Mouse (Mus musculus) embryonic facial prominence, embryonic 15.5 days (tissue): ENCODE data around the gene Panx1. TPM values are rescaled to one million over a fixed set of nuclear protein-coding genes. Genes with fewer than 3 reads are reported as not detected.

Experiments used
- ATAC-seq: fragments of 200-750 bp; cut with Nextera tagmentation; 2 replicates; pipeline ENCODE4 v1.8.0; 2017; ENCODE audit warnings: low read depth, moderate TSS enrichment; ENCODE audit not compliant: insufficient number of reproducible peaks, low FRiP score, low TSS enrichment
- H3K27ac ChIP-seq: fragments of 300-500 bp; sonication (generic); replicated peaks from 2 replicates; pipeline ENCODE4 v1.5.1; 2015; ENCODE audit warnings: mild to moderate bottlenecking, inconsistent platforms
- H3K27me3 ChIP-seq: fragments of 300-500 bp; sonication (generic); 2 replicates; pipeline ENCODE4 v1.6.1; 2015; ENCODE audit warnings: inconsistent platforms
- H3K36me3 ChIP-seq: fragments of 300-500 bp; sonication (generic); 2 replicates; pipeline ENCODE4 v1.6.1; 2015; ENCODE audit warnings: mild to moderate bottlenecking, inconsistent platforms
- H3K4me1 ChIP-seq: fragments of 300-500 bp; sonication (generic); 2 replicates; pipeline ENCODE4 v1.6.1; 2015; ENCODE audit warnings: inconsistent platforms
- H3K4me2 ChIP-seq: fragments of 300-500 bp; sonication (generic); replicated peaks from 2 replicates; pipeline ENCODE4 v1.6.1; 2015; ENCODE audit warnings: mild to moderate bottlenecking, inconsistent platforms
- H3K4me3 ChIP-seq: fragments of 300-500 bp; sonication (generic); replicated peaks from 2 replicates; pipeline ENCODE4 v1.5.1; 2015; ENCODE audit warnings: mild to moderate bottlenecking, inconsistent platforms
- H3K9ac ChIP-seq: fragments of 300-500 bp; sonication (generic); 2 replicates; pipeline ENCODE4 v1.6.1; 2015; ENCODE audit warnings: inconsistent platforms
- H3K9me3 ChIP-seq: fragments of 300-500 bp; sonication (generic); replicated peaks from 2 replicates; pipeline ENCODE4 v1.6.1; 2016; ENCODE audit warnings: inconsistent platforms
- WGBS: fragments of 180-500 bp; shearing (Covaris S2); methylation state at CpG from one replicate; pipeline ENCODE4 v1.1.7; 2015; 5-methylcytosine and 5-hydroxymethylcytosine counted together
- polyA plus RNA-seq: library from polyadenylated mRNA; unstranded; fragments of >200 nt; fragmentation: Nextera tagmentation; extraction: Ambion mirVana; gene quantifications from 2 replicates; pipeline ENCODE4 v1.2.1, GENCODE M21; 2015

The Panx1 gene
- polyA plus RNA-seq, 1 experiment from 2014 or later: 43.4 TPM

DNA sequence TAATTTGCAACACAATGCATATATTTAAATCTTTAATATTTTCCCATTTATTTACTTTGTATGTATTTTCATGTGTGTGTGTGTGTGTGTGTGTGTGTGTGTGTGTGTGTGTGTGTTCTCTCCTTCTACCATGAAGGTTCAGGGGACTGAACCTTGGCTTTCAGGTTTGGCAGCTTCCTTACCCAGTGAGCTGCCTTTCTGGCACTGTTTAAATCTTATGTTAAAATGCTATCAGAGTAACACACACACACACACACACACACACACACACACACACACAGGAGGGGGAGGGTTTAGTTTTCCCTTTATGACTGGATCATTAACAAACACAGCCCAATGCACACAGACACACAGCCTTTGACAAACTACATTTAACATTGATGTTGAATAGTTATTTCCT is 8.0 kb downstream of the Panx1 start:
- Histone ChIP-seq H3K27ac (0 out of 2 replicates have a peak overlapping the region, but pooled peaks have one; percentile 6), H3K4me1 (peaks cover 7% of the 10 kb centered on the region; the same call in 1 of the 2 replicates), H3K9me3 (no peaks in the 10 kb centered on the region), H3K9ac (no peak overlapping the region), H3K36me3 (no peaks in the 10 kb centered on the region), H3K4me3 (no peak overlapping the region), H3K4me2 (no peak overlapping the region), H3K27me3 (no peaks in the 10 kb centered on the region)
- no peak for ATAC-seq

DNA sequence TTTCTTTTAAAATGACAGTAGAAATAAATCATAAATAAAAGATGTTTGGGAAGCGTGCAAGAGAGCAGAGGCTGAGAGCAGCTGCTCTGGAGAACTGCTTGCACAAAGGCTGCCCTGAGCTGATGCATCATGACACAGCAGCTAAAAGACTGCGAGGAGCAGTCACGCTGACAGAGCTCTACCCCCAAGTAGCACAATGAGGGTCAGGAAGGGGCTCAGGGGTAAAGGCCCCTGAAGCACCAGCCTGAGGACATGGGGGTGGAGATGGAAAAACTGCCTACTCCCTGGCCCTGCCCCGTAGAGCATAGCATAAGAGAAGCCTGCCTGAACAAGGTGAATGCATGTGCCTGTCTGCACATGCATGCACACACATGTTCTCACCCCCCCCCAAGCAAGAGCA is 8.5 kb downstream of the Panx1 start:
- Histone ChIP-seq H3K9me3 (no peaks in the 10 kb centered on the region), H3K9ac (no peak overlapping the region), H3K4me2 (no peak overlapping the region), H3K4me3 (no peak overlapping the region), H3K27ac (no peak overlapping the region), H3K36me3 (peaks cover 2% of the 10 kb centered on the region; the same call in 1 of the 2 replicates), H3K4me1 (peaks cover 7% of the 10 kb centered on the region; the same call in 1 of the 2 replicates), H3K27me3 (no peaks in the 10 kb centered on the region)
- ATAC-seq: no peak
- 33% methylated on average over 4 of the region's 4 CpGs for WGBS

DNA sequence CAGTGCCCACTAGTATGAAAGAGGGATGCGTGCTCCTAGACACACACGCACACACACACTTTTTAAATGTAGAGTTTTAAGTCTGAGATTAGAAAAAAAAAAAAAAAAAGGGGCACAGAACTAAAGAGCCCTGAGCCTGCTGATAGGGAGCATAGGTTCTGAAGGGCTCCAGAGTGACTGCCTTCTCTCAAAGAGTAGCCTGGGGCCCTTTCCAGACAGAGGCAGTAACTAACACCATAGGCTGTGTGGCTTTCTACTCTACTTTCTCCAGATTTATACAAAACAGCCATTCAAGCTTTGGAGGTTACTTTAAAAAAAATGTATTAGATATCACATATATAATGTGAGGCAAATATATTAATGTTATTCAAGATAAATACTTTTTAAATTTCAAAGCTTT is 8.9 kb downstream of the Panx1 start:
- Histone ChIP-seq H3K27ac (no peak overlapping the region), H3K4me2 (no peak overlapping the region), H3K9ac (no peak overlapping the region), H3K27me3 (no peaks in the 10 kb centered on the region), H3K4me1 (peaks cover 7% of the 10 kb centered on the region; the same call in 1 of the 2 replicates), H3K9me3 (no peaks in the 10 kb centered on the region), H3K4me3 (no peak overlapping the region), H3K36me3 (peaks cover 6% of the 10 kb centered on the region)
- ATAC-seq: no peak
- WGBS: 86% methylated on average over 2 of the region's 2 CpGs

DNA sequence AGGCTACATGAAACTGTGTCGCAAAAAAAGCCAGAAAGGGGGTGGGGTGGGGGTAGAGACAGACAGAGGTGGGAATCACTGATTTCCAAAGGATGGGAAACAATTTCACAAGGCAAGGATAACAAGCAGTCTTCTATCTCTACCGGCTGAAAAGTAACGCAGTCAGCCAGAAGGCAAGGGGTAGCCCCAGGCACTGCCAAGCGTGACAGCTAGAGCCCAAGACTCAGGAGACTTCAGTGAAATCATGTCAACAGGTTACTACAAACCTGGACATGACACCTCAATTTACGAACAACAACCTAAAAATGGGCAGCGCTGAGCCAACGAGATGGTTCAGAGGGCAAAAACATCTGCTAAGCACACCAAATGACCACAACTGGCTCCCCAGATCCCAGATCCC is 9.3 kb downstream of the Panx1 start:
- Histone ChIP-seq H3K9ac (no peak overlapping the region), H3K27ac (no peak overlapping the region), H3K4me2 (no peak overlapping the region), H3K36me3 (peaks cover 7% of the 10 kb centered on the region), H3K9me3 (no peaks in the 10 kb centered on the region), H3K4me1 (peaks cover 7% of the 10 kb centered on the region; the same call in 1 of the 2 replicates), H3K27me3 (no peaks in the 10 kb centered on the region), H3K4me3 (no peak overlapping the region)
- no peak for ATAC-seq
- 76% methylated on average over 7 of the region's 7 CpGs for WGBS

DNA sequence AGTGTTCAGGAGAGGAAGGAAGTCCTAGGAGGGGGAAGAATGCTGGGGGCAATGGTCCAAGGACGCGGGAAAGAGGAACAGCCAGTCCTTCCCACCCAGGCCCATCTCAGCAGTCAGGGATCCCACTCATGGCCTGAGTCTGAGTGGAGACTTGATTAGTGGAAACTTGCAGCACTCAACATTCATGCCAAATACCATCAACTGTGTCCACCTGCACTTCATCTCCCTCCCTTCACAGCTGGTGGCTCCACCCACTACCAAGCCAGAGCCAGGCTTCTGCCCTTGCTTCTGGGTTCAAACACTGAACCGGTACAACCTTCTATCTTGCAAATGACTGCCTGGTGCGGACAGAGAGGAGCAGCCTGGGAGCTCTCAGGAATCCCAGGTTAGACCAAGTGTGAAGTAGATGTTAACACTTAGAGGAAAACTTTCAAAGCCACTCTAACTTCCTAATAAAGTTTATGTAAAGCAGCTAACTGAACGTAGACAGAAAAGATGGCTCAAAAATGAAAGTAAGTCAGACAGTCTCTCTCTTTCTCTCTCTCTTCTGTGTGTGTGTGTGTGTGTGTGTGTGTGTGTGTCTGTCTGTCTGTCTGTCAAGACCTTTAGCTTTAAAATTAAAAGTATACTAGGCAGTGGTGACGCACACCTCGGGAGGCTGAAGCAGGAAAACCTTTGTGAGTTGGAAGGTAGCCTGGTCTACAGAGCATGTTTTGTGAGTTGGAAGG is 10.6 kb downstream of the Panx1 start:
- ATAC-seq: no peak
- WGBS: 88% methylated on average over 7 of the region's 7 CpGs
- no peaks in the 10 kb centered on the region for H3K27me3 ChIP-seq
- no peak overlapping the region for H3K4me3 ChIP-seq
- no peak overlapping the region for H3K9ac ChIP-seq
- no peak overlapping the region for H3K27ac ChIP-seq
- peaks cover 7% of the 10 kb centered on the region for H3K36me3 ChIP-seq
- H3K9me3 ChIP-seq: no peaks in the 10 kb centered on the region
- H3K4me2 ChIP-seq: no peak overlapping the region
- peaks cover 7% of the 10 kb centered on the region; the same call in 1 of the 2 replicates for H3K4me1 ChIP-seq

DNA sequence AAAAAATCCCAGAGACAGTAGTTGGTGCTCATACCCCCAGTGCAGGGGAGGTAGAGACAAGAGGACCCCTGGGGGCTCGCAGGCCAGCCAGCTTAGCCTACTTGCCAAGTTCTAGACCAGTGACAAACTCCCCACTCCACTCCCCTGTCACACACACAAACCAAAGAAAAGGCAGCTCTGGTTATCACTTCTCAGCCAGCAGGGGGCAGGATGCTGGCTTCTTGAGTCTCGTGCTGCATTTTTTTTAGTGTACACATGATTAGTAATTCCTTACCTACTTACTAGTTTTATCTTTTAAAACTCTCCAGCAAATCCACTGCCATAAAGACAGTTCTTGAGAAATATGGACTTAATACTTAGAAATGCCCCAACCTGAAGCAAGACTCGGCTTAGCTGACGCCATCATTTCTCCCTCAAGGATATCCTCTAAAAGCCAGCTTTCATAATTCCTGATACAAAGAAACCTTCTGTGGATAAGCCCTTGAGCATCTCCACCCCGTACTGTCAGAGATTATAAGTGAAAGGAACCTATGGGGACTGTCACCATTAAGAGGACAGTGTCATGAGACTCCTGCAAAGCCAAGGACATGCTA is 11.6 kb downstream of the Panx1 start:
- Histone ChIP-seq H3K9ac (no peak overlapping the region), H3K27me3 (no peaks in the 10 kb centered on the region), H3K9me3 (no peaks in the 10 kb centered on the region), H3K27ac (no peak overlapping the region), H3K4me1 (peaks cover 7% of the 10 kb centered on the region; the same call in 1 of the 2 replicates), H3K4me2 (no peak overlapping the region), H3K4me3 (no peak overlapping the region), H3K36me3 (peaks cover 7% of the 10 kb centered on the region)
- no peak for ATAC-seq
- 61% methylated on average over 5 of the region's 5 CpGs for WGBS

DNA sequence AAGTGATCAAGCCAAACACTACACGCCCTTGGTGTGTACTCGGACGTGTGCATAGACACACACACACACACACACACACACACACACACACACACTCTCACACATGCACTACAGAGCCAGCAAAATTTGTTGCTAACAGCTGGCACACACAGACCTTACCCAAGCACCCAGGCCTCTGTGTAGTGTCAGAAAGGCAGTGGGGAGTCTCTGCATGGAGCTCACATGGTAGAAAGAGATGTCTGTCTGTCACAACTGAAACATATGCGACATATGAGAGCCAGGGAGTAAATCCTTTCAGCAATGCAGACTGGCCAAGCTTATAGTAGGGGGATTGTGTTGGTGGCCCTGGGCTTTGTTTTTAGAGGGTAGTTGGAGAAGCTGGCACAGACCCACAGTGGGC is 12.5 kb downstream of the Panx1 start:
- Histone ChIP-seq H3K4me3 (no peak overlapping the region), H3K4me1 (peaks cover 7% of the 10 kb centered on the region; the same call in 1 of the 2 replicates), H3K36me3 (peaks cover 7% of the 10 kb centered on the region), H3K27ac (no peak overlapping the region), H3K27me3 (no peaks in the 10 kb centered on the region), H3K9me3 (no peaks in the 10 kb centered on the region), H3K4me2 (no peak overlapping the region), H3K9ac (no peak overlapping the region)
- WGBS: 73% methylated on average over 4 of the region's 4 CpGs
- ATAC-seq: no peak

DNA sequence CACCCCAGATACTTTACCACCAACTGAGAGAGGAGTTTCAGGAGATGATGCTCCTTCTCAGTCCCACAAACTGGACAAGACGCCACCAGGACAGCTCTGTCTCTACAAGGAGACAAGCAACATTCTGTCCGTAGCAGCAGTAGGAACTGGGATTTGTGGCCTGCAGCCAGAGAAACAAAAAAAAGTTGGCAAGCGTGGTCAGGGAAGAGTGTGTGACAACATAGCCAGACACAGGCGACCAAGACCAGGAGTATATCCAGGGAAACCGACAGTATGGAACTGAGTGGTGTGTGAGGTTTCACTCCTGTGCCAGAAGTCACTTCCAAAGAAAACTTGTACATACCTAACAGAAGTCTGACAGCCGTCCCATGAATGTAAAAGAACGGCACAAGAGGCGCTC is 14.5 kb downstream of the Panx1 start:
- WGBS: 70% methylated on average over 8 of the region's 8 CpGs
- ATAC-seq: no peak
- no peak overlapping the region for H3K27ac ChIP-seq
- no peak overlapping the region for H3K4me3 ChIP-seq
- no peaks in the 10 kb centered on the region for H3K27me3 ChIP-seq
- no peak overlapping the region for H3K4me2 ChIP-seq
- H3K36me3 ChIP-seq: peaks cover 14% of the 10 kb centered on the region
- H3K4me1 ChIP-seq: no peaks in the 10 kb centered on the region
- H3K9ac ChIP-seq: no peak overlapping the region
- H3K9me3 ChIP-seq: 0 out of 2 replicates have a peak, but pooled peaks cover 3% of the 10 kb centered on the region

DNA sequence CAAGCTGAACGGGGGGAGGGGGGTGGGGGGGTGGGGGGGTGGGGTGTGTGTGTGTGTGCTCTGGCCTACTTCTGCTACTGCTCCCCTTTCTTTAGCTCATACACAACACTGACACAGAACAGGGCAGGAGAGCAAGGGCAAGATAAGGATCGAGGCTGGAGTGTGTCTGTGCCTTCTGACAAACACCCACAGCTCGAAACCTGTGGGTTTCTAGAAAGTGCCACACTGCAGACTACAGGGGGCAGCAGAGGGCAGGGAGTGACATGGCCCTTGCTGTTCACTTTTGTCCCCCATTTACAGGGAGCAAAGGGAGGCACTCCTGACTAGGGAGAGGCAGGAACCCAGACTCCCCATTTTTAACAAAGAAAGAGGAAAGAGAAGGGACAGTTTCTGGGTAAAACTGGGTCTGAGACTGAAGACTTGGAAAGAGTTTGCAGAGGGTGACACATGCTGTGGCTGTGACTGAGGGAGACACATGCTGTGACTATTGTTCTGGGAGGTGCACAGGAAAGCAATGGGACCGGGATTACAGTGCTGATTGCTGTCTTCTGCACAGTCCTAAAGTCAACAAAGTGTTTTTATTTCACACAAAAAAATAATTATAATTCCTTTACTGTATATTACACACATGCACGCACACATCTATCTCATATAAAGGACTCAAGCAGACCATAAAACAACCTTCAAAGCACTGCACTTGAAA is 16.1 kb downstream of the Panx1 start:
- Histone ChIP-seq H3K9ac (no peak overlapping the region), H3K4me1 (no peaks in the 10 kb centered on the region), H3K4me3 (no peak overlapping the region), H3K4me2 (no peak overlapping the region), H3K36me3 (peaks cover 14% of the 10 kb centered on the region), H3K27me3 (no peaks in the 10 kb centered on the region), H3K9me3 (0 out of 2 replicates have a peak, but pooled peaks cover 3% of the 10 kb centered on the region), H3K27ac (no peak overlapping the region)
- WGBS: 68% methylated on average over 5 of the region's 5 CpGs
- no peak for ATAC-seq

DNA sequence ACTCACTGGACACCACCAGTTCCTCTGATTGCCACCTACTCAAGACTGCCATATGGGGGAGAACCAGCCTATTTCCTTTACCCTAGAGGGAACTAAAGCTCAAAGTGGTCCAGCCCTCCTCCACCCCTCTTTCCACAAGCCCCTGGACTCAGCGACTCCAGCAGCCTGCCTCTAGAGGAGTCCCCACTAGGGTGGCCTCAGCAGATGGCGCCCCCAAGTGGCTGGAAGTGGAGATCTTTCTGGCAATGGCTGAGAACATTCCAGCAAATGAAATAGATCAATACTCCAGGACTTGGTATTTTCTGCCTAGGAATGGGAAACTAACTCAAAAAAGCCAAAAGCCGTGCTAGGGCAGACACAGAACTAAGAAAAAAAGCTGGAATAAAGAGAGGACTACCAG is 17.6 kb downstream of the Panx1 start:
- Histone ChIP-seq H3K36me3 (peaks cover 14% of the 10 kb centered on the region), H3K9ac (no peak overlapping the region), H3K9me3 (0 out of 2 replicates have a peak, but pooled peaks cover 3% of the 10 kb centered on the region), H3K27me3 (no peaks in the 10 kb centered on the region), H3K4me1 (no peaks in the 10 kb centered on the region), H3K27ac (no peak overlapping the region), H3K4me3 (no peak overlapping the region), H3K4me2 (no peak overlapping the region)
- no peak for ATAC-seq
- 74% methylated on average over 3 of the region's 3 CpGs for WGBS

DNA sequence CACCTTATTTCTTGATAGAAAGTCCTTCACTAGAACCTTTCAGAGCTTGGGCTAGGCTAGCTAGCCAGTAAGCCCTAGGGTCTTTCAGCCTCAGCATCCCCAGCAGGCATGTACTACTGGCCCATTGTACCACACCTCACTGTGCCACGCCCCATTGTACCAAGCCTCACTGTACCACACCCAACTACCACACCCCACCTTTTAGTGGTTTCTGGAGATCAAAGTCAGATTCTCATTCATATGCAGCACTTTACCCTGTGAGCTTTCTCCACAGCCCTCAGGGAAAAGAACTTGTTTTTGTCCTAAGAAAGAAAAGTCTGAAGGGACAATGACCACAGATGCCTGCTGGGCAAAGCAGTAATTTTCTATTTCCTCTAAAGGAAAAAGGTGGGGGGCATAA is 22.2 kb downstream of the Panx1 start:
- no peaks in the 10 kb centered on the region for H3K27me3 ChIP-seq
- ATAC-seq: no peak
- H3K4me1 ChIP-seq: no peaks in the 10 kb centered on the region
- H3K9me3 ChIP-seq: 0 out of 2 replicates have a peak, but pooled peaks cover 3% of the 10 kb centered on the region
- no peak overlapping the region for H3K4me3 ChIP-seq
- no peak overlapping the region for H3K4me2 ChIP-seq
- peaks cover 13% of the 10 kb centered on the region for H3K36me3 ChIP-seq
- H3K27ac ChIP-seq: no peak overlapping the region
- no peak overlapping the region for H3K9ac ChIP-seq
- WGBS: 100% methylated on average over 1 of the region's 1 CpGs
